Mouse (Mus musculus): ENCODE data around the gene Snupn. TPM values are rescaled to one million over a fixed set of nuclear protein-coding genes. Genes with fewer than 3 reads are reported as not detected.
"Not testable (repeated sequence)": the region's sequence is repeated elsewhere in the genome, so short reads cannot be mapped to it uniquely, and the experiment has no call there.

Gene Snupn
- polyA plus RNA-seq (2015; fragmentation: Nextera tagmentation; extraction: Ambion mirVana): 22.0 and 23.4 TPM in 2 replicates

DNA sequence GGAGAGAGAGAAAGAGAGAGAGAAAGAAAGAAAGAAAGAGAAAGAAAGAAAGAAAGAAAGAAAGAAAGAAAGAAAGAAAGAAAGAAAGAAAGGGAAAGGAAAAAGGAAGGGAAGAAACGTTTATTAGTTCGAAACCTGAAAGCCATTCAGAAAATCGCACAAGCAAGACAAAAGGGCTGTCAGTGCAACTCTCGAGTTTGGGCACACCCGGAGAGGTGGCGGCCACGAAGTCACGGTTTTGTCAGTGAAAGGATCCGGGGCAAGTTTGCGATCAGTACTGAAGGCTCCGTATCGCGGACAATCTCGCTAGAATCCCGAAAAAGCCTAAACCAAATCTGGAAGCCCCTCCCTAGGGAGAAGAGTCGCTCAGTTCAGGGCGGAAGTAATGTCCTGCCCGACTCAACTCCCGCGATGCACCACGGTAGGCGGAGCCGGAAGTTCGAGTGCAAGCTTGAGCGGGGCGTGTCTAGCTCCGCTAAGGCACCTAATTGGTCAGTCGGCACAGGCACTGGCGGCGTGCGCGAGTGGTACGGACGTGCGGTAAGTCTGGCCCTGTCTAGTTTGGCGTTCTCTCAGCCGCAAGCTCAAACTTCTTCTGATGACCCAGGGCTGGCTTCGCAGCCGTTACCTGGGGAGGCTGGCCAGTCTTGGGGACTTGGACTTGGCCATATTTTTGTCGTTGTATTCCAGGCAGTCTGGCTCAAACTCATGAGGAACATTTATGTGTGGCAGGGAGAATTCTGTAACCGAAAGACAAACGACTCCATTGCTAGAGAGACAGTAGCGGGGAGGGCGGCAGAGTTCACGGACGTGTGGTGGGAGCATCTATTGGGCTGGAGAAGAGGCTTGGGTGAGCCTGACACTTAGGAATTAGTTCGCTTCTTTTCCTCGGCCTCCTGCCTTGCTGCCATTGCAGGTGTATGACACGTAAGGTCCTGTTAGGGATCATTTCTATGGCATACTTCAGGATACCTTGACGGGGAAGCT, at the start of gene Snupn:
Snupn (plus strand) TSS at position 465 of the 987 bp plus-strand sequence.
- H3K4me1 ChIP-seq (replicated peaks; ENCODE audit: control insufficient read depth, insufficient read depth, low read length): peaks cover 7% of the 10 kb centered on the region; the same call in 1 of the 2 replicates
- WGBS: under 1% methylated on average over 50 of the region's 50 CpGs
- no peaks in the 10 kb centered on the region for H3K36me3 ChIP-seq (ENCODE audit: control insufficient read depth, insufficient read depth, low read length)
- H3K4me3 ChIP-seq (ENCODE audit: low read length): peak within 1 kb of the TSS; percentile 76
- peak within 1 kb of the TSS; percentile 79 for H3K9ac ChIP-seq (ENCODE audit: low read length)
- H3K27ac ChIP-seq (ENCODE audit: low read length): peak within 1 kb of the TSS; percentile 92
- peak within 1 kb of the TSS; percentile 86 for H3K4me2 ChIP-seq (ENCODE audit: low read depth, low read length)
- no peaks in the 10 kb centered on the region for H3K9me3 ChIP-seq (ENCODE audit: control insufficient read depth, low read length)
- H3K27me3 ChIP-seq (ENCODE audit: control insufficient read depth, insufficient read depth, low read depth, low read length): no peaks in the 10 kb centered on the region
- peak; percentile 100 for ATAC-seq (ENCODE audit: low read depth)

DNA sequence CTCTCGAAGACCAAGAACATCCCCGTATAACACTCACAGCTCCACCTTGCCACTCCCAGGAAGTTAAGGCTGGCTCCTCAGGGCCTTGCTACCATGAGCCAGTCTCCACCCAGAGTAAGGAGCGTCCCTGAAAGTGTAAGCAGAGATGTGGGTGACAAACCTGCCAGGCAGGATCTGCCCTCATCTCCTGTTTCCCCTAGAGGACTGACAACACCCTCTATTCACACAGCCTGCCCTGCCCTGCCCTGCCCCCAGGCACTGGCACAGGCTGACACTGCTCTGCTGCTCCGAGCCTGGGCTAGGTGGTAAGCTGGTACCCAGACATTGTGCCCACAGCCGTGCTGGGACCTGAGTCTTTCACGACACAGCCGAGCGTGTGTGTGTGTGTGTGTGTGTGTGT, 49.5 kb upstream of the Snupn start:
- peaks cover 6% of the 10 kb centered on the region; the same call in 1 of the 2 replicates for H3K4me1 ChIP-seq (replicated peaks; ENCODE audit: control insufficient read depth, insufficient read depth, low read length)
- no peak overlapping the region for H3K4me2 ChIP-seq (ENCODE audit: low read depth, low read length)
- no peaks in the 10 kb centered on the region for H3K9me3 ChIP-seq (ENCODE audit: control insufficient read depth, low read length)
- WGBS: 36% methylated on average over 8 of the region's 8 CpGs
- no peaks in the 10 kb centered on the region for H3K36me3 ChIP-seq (ENCODE audit: control insufficient read depth, insufficient read depth, low read length)
- no peaks in the 10 kb centered on the region for H3K27me3 ChIP-seq (ENCODE audit: control insufficient read depth, insufficient read depth, low read depth, low read length)
- ATAC-seq (ENCODE audit: low read depth): peak; percentile 75
- no peak overlapping the region for H3K4me3 ChIP-seq (ENCODE audit: low read length)
- no peak overlapping the region for H3K9ac ChIP-seq (ENCODE audit: low read length)
- 0 out of 2 replicates have a peak overlapping the region, but pooled peaks have one; percentile 12 for H3K27ac ChIP-seq (ENCODE audit: low read length)

DNA sequence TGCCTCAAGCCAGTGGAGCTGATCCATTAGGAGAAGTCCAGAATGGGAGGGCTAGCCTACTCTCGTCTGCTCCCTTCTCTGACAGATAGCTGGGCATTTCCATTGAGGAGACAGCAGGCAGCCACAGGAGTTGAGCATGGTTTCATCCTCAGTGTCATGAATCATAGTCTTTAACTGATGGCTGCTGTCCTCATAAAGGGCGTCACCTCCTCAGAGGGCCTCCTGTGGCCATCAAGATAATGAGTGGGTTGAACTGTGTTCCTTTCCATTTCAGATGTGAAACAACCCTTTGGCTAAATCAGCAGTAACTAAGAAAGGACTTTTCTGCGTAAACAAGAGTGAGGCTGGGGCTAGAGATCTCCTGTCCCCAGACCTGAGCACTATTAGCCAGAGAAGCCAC, 47.0 kb upstream of the Snupn start:
- no peak overlapping the region for H3K4me3 ChIP-seq (ENCODE audit: low read length)
- H3K27me3 ChIP-seq (ENCODE audit: control insufficient read depth, insufficient read depth, low read depth, low read length): no peaks in the 10 kb centered on the region
- H3K4me2 ChIP-seq (ENCODE audit: low read depth, low read length): no peak overlapping the region
- no peak overlapping the region for H3K9ac ChIP-seq (ENCODE audit: low read length)
- ATAC-seq (ENCODE audit: low read depth): no peak
- peaks cover 6% of the 10 kb centered on the region; the same call in 1 of the 2 replicates for H3K4me1 ChIP-seq (replicated peaks; ENCODE audit: control insufficient read depth, insufficient read depth, low read length)
- H3K36me3 ChIP-seq (ENCODE audit: control insufficient read depth, insufficient read depth, low read length): no peaks in the 10 kb centered on the region
- no peak overlapping the region for H3K27ac ChIP-seq (ENCODE audit: low read length)
- 82% methylated on average over 3 of the region's 3 CpGs for WGBS
- H3K9me3 ChIP-seq (ENCODE audit: control insufficient read depth, low read length): no peaks in the 10 kb centered on the region

DNA sequence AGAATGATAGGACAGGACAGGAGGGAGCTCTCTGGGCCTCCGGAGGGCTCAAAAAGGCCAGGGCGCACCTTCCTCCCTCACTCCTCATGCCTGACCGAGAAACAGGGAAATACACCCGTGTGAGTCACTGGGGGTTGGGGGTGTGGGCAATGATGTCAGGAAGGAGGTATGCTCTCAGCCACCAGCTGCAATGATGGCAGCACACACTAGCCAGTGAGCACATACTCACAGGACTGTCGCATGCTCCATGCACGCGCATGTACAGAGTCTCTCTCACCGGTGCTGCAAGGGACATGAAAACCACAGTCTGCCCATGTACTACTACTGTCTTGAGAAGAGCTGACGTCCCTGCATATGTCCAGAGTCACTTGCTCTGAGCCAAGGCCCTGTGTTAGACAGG, 43.1 kb upstream of the Snupn start:
- H3K9ac ChIP-seq (ENCODE audit: low read length): no peak overlapping the region
- no peaks in the 10 kb centered on the region for H3K27me3 ChIP-seq (ENCODE audit: control insufficient read depth, insufficient read depth, low read depth, low read length)
- H3K4me3 ChIP-seq (ENCODE audit: low read length): no peak overlapping the region
- no peaks in the 10 kb centered on the region for H3K36me3 ChIP-seq (ENCODE audit: control insufficient read depth, insufficient read depth, low read length)
- H3K4me2 ChIP-seq (ENCODE audit: low read depth, low read length): no peak overlapping the region
- WGBS: 68% methylated on average over 9 of the region's 9 CpGs
- peak; percentile 26; the same call in 1 of the 2 replicates for ATAC-seq (ENCODE audit: low read depth)
- no peak overlapping the region for H3K27ac ChIP-seq (ENCODE audit: low read length)
- no peaks in the 10 kb centered on the region for H3K9me3 ChIP-seq (ENCODE audit: control insufficient read depth, low read length)
- no peaks in the 10 kb centered on the region for H3K4me1 ChIP-seq (replicated peaks; ENCODE audit: control insufficient read depth, insufficient read depth, low read length)

DNA sequence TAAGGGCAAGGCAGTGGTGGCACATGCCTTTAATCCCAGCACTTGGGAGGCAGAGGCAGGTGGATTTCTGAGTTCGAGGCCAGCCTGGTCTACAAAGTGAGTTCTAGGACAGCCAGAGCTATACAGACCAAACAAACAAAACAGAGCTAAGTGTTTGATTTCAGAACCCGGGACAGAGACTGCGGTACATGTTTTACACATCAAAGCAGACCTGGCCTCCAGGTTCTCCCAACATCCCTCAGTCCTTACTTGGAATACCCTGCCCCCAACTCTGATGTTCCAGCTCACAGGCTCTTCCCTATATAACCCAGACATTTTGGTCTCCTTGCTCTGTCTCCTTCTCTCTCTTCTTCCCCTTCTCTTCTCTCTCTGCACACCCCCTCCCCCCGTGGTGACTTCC, 40.7 kb upstream of the Snupn start:
- WGBS: 36% methylated on average over 4 of the region's 4 CpGs

DNA sequence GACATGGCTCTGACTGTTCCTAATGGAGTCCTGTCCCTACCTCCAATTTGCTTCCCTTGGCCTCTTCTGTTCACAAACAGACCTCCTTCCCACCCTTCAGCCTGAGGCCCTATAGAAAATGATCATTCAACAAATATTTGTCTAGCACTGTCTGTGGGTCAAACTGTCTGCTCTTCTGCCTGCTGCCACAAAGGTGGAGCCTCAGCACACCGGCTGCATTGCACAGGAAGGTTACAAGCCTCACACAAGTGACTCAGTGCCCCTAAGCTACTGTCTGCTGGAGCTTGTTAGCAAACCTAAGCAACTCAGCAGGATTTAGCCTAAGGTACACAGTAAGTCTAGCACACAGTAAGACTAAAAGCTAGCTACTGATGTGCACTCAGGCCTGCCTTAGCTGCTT, 39.7 kb upstream of the Snupn start:
- Histone ChIP-seq H3K4me1 (replicated peaks; ENCODE audit: control insufficient read depth, insufficient read depth, low read length) (no peaks in the 10 kb centered on the region), H3K4me2 (ENCODE audit: low read depth, low read length) (no peak overlapping the region), H3K9me3 (ENCODE audit: control insufficient read depth, low read length) (no peaks in the 10 kb centered on the region), H3K36me3 (ENCODE audit: control insufficient read depth, insufficient read depth, low read length) (peaks cover 7% of the 10 kb centered on the region; the same call in 1 of the 2 replicates), H3K27me3 (ENCODE audit: control insufficient read depth, insufficient read depth, low read depth, low read length) (no peaks in the 10 kb centered on the region), H3K4me3 (ENCODE audit: low read length) (no peak overlapping the region), H3K9ac (ENCODE audit: low read length) (no peak overlapping the region), H3K27ac (ENCODE audit: low read length) (no peak overlapping the region)
- 28% methylated on average over 1 of the region's 1 CpGs for WGBS
- ATAC-seq (ENCODE audit: low read depth): no peak

More for the DNA sequence above, 40.7 kb upstream of the Snupn start:
- not testable (repeated sequence) for H3K9ac ChIP-seq (ENCODE audit: low read length); H3K4me3 ChIP-seq (ENCODE audit: low read length); H3K4me1 ChIP-seq (replicated peaks; ENCODE audit: control insufficient read depth, insufficient read depth, low read length); H3K27ac ChIP-seq (ENCODE audit: low read length); H3K4me2 ChIP-seq (ENCODE audit: low read depth, low read length); H3K9me3 ChIP-seq (ENCODE audit: control insufficient read depth, low read length); H3K36me3 ChIP-seq (ENCODE audit: control insufficient read depth, insufficient read depth, low read length); H3K27me3 ChIP-seq (ENCODE audit: control insufficient read depth, insufficient read depth, low read depth, low read length); ATAC-seq (ENCODE audit: low read depth)

DNA sequence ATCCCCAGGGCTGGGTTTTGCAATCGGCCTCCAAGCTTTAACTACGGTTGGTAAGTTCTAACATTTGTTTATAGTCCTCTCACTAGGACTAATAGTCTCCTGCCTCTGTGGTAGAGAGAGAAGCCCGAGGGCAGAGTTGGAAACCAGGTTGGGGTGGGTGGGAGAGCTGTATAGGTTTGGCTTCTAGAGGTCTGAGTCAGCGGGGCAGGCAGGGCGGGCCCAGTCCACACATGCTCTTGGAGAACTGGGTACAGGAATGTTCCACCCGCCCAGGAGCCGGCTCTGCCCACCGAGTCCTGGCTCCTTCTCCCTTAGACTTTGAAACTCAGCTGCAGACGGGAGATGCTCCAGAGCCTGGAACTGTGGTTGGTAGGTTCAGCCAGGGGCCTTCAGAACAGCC, 36.7 kb upstream of the Snupn start:
- no peak overlapping the region for H3K4me3 ChIP-seq (ENCODE audit: low read length)
- H3K9ac ChIP-seq (ENCODE audit: low read length): no peak overlapping the region
- H3K4me1 ChIP-seq (replicated peaks; ENCODE audit: control insufficient read depth, insufficient read depth, low read length): no peaks in the 10 kb centered on the region
- H3K4me2 ChIP-seq (ENCODE audit: low read depth, low read length): no peak overlapping the region
- H3K36me3 ChIP-seq (ENCODE audit: control insufficient read depth, insufficient read depth, low read length): peaks cover 29% of the 10 kb centered on the region
- no peak overlapping the region for H3K27ac ChIP-seq (ENCODE audit: low read length)
- H3K27me3 ChIP-seq (ENCODE audit: control insufficient read depth, insufficient read depth, low read depth, low read length): no peaks in the 10 kb centered on the region
- WGBS: 78% methylated on average over 9 of the region's 9 CpGs
- ATAC-seq (ENCODE audit: low read depth): no peak
- H3K9me3 ChIP-seq (ENCODE audit: control insufficient read depth, low read length): no peaks in the 10 kb centered on the region

DNA sequence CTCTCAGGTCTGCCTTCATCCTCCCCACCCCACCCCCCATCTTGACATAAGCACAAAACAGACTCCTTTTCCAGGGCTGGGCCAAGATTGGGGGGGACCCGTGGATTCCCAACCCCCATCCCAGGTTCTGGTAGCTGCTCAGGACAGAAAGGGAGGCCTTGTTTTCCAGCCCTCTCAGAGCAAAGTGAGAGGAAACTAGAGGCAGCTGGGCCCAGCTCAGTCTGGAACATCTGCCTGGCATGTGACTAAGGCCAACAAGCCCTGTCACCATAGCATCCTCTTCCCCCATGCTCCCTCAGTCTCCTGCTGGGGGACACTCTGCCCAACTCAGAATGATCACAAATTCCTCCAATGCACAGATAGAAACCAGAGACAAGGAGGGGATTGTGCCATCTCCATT, 35.6 kb upstream of the Snupn start:
- Histone ChIP-seq H3K27me3 (ENCODE audit: control insufficient read depth, insufficient read depth, low read depth, low read length) (no peaks in the 10 kb centered on the region), H3K4me2 (ENCODE audit: low read depth, low read length) (no peak overlapping the region), H3K4me1 (replicated peaks; ENCODE audit: control insufficient read depth, insufficient read depth, low read length) (no peaks in the 10 kb centered on the region), H3K27ac (ENCODE audit: low read length) (no peak overlapping the region), H3K4me3 (ENCODE audit: low read length) (no peak overlapping the region), H3K9ac (ENCODE audit: low read length) (no peak overlapping the region), H3K9me3 (ENCODE audit: control insufficient read depth, low read length) (no peaks in the 10 kb centered on the region), H3K36me3 (ENCODE audit: control insufficient read depth, insufficient read depth, low read length) (peaks cover 31% of the 10 kb centered on the region)
- no peak for ATAC-seq (ENCODE audit: low read depth)
- 88% methylated on average over 1 of the region's 1 CpGs for WGBS

DNA sequence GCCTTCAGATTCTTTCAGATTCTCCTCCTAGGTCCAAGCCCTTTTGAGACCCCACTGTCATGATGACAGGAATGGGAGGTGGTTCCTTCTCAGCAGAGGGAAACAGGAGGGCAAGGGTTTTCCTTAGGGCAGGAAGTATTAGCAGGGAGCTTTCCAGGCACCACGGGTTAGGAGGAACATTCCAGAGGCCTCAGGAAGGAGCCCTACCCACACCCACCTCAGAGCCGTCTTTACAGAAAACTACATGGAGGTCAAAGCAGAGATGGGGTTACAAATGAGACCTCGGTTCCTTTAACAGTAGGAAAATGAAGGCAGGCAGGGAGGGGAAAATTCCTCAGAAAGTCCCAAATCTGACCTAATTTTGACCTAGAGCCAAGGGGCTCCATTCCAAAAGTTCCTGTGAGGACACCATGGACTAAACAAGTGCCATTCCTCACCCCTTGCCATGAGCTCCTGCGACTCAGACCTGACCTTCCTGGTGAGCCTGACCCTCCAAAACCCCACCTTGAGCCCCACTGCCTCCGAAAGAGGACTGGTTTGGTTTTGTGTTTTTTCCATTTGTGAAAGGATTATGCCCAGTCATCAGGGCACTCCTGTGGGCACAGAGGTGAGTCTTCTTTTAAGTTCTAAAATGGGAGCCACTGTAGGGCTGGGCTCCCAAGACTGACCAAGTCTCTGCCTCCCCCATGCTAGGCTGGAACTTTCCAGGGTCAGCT, 34.8 kb upstream of the Snupn start:
- no peak for ATAC-seq (ENCODE audit: low read depth)
- no peak overlapping the region for H3K27ac ChIP-seq (ENCODE audit: low read length)
- H3K4me3 ChIP-seq (ENCODE audit: low read length): no peak overlapping the region
- peaks cover 33% of the 10 kb centered on the region for H3K36me3 ChIP-seq (ENCODE audit: control insufficient read depth, insufficient read depth, low read length)
- H3K4me1 ChIP-seq (replicated peaks; ENCODE audit: control insufficient read depth, insufficient read depth, low read length): no peaks in the 10 kb centered on the region
- WGBS: 58% methylated on average over 5 of the region's 5 CpGs
- H3K4me2 ChIP-seq (ENCODE audit: low read depth, low read length): no peak overlapping the region
- no peaks in the 10 kb centered on the region for H3K27me3 ChIP-seq (ENCODE audit: control insufficient read depth, insufficient read depth, low read depth, low read length)
- no peaks in the 10 kb centered on the region for H3K9me3 ChIP-seq (ENCODE audit: control insufficient read depth, low read length)
- H3K9ac ChIP-seq (ENCODE audit: low read length): no peak overlapping the region
